Mouse (Mus musculus): ENCODE data around the gene Lemd1. TPM values are rescaled to one million over a fixed set of nuclear protein-coding genes. Genes with fewer than 3 reads are reported as not detected.
A peak's percentile ranks its signal among the peaks of the same experiment; 100 is the strongest.

The Lemd1 gene
- polyA plus RNA-seq, 1 experiment from 2014 or later: not detected

DNA sequence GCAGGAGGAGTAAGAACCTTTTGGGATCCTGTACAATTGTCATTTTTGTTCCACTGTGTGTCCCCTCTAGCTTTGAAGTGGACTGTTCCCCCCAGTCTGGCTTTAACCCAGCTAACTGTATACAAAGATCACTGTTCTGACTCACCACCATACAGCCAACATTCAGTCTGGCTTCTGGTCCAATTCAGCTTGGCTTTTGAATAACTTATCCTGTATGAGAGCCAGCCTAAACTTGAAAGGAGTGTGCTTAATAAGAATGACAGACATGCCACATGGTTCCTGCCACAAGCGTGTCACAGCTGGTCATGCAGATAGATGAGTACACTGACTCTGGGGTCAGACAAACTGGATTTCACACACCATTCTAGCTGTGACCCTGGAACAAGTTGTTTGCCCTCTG lies 95.5 kb downstream of the Lemd1 start:
- TF ChIP-seq CTCF (IDR thresholded peaks at IDR 0.05) (no peak), EP300 (IDR thresholded peaks at IDR 0.05) (no peak)
- H3K4me3 ChIP-seq (ENCODE audit: low read depth, low read length): no peak overlapping the region
- H3K4me1 ChIP-seq (ENCODE audit: insufficient read depth, low read depth, low read length): peaks cover 5% of the 10 kb centered on the region; the same call in 1 of the 2 replicates
- H3K36me3 ChIP-seq (ENCODE audit: insufficient read depth, low read length): no peaks in the 10 kb centered on the region
- H3K9ac ChIP-seq (replicated peaks; ENCODE audit: low read depth): no peak overlapping the region
- H3K27ac ChIP-seq (ENCODE audit: low read length): no peak overlapping the region
- 36% methylated on average over 1 of the region's 1 CpGs for WGBS
- DNase-seq (ENCODE audit: low spot score) (peak; percentile 73), ATAC-seq (peak; percentile 71)
- H3K9me3 ChIP-seq (ENCODE audit: low read length): no peaks in the 10 kb centered on the region
- H3K4me2 ChIP-seq (replicated peaks; ENCODE audit: low read depth, low read length): no peak overlapping the region
- no peaks in the 10 kb centered on the region for H3K27me3 ChIP-seq (replicated peaks; ENCODE audit: insufficient read depth, low read length)

DNA sequence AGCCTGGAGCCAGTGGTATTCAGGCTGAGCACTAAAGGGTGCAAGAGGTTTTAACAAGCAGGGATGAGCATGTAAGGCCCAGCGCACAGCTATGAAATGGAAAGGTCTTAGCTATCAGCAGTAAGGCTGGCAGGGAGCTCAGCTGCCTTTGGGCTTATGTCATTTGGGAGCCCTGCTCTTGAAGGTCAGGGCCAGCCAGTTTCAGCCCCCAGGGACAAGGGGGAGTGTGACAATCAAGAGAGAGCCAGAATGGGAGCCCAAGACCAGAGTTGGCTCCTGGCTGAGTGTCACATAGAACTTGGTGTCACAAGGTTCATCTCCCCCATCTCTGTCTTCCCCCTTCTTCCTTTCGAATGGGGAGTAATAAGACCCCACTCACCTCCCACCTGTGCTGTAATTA lies 96.2 kb downstream of the Lemd1 start:
- no peaks in the 10 kb centered on the region for H3K9me3 ChIP-seq (ENCODE audit: low read length)
- ATAC-seq: no peak
- H3K9ac ChIP-seq (replicated peaks; ENCODE audit: low read depth): no peak overlapping the region
- no peaks in the 10 kb centered on the region for H3K27me3 ChIP-seq (replicated peaks; ENCODE audit: insufficient read depth, low read length)
- no peak overlapping the region for H3K4me2 ChIP-seq (replicated peaks; ENCODE audit: low read depth, low read length)
- TF ChIP-seq CTCF (IDR thresholded peaks at IDR 0.05) (no peak), EP300 (IDR thresholded peaks at IDR 0.05) (no peak)
- no peak overlapping the region for H3K4me3 ChIP-seq (ENCODE audit: low read depth, low read length)
- no peak overlapping the region for H3K27ac ChIP-seq (ENCODE audit: low read length)
- 74% methylated on average over 2 of the region's 2 CpGs for WGBS
- DNase-seq (ENCODE audit: low spot score): no peak
- no peaks in the 10 kb centered on the region for H3K36me3 ChIP-seq (ENCODE audit: insufficient read depth, low read length)
- H3K4me1 ChIP-seq (ENCODE audit: insufficient read depth, low read depth, low read length): peaks cover 12% of the 10 kb centered on the region; the same call in 1 of the 2 replicates

DNA sequence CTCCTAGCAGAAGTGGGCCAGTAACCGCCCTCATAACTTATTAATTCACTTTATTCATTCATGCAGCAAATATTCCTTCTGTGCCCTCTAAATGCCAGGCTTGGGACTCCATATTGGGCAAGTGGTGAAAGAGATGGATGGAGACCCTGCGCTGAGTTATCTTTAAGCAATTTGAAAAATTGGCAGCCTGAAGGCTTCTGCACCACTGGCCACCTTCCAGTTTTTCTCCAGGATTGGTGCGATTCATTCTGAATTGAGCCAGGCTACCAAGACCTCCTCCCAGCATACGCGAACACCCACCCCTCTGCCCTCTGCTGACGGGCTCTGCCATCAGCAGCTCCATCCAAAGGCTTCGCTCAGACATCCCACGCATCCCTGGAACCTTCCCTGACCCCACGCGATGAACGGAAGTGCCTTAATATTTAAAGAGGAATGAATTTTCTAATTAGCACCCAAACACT lies 96.8 kb downstream of the Lemd1 start:
- WGBS: 33% methylated on average over 11 of the region's 11 CpGs
- no peak for ATAC-seq
- no peaks in the 10 kb centered on the region for H3K36me3 ChIP-seq (ENCODE audit: insufficient read depth, low read length)
- H3K9ac ChIP-seq (replicated peaks; ENCODE audit: low read depth): no peak overlapping the region
- no peak overlapping the region for H3K27ac ChIP-seq (ENCODE audit: low read length)
- H3K4me2 ChIP-seq (replicated peaks; ENCODE audit: low read depth, low read length): no peak overlapping the region
- peaks cover 15% of the 10 kb centered on the region; the same call in 1 of the 2 replicates for H3K4me1 ChIP-seq (ENCODE audit: insufficient read depth, low read depth, low read length)
- H3K9me3 ChIP-seq (ENCODE audit: low read length): no peaks in the 10 kb centered on the region
- H3K27me3 ChIP-seq (replicated peaks; ENCODE audit: insufficient read depth, low read length): no peaks in the 10 kb centered on the region
- DNase-seq (ENCODE audit: low spot score): peak; percentile 42
- H3K4me3 ChIP-seq (ENCODE audit: low read depth, low read length): no peak overlapping the region
- peak; percentile 58 for TF ChIP-seq CTCF (IDR thresholded peaks at IDR 0.05)
- no peak for TF ChIP-seq EP300 (IDR thresholded peaks at IDR 0.05)

DNA sequence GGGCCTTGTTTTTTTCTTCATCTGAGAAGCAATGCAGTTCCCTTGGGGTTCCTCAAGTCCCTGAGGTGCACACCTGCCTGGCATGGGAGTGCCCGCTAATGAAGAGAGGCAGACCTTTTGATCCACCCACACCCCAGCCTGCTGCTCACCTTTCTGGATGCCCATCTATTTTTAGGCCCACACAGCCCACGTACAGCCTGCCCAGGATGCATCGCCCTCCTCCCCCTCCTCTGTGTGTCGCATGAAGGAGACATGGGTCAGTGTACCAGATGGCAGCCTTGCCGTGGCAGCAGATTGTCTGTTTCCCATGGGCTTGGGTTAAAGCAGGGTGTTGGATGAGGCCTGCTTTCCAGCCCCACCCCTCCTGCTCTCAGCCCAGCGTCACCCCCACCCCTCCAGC lies 98.7 kb downstream of the Lemd1 start:
- Histone ChIP-seq H3K36me3 (ENCODE audit: insufficient read depth, low read length) (no peaks in the 10 kb centered on the region), H3K4me3 (ENCODE audit: low read depth, low read length) (no peak overlapping the region), H3K27me3 (replicated peaks; ENCODE audit: insufficient read depth, low read length) (no peaks in the 10 kb centered on the region), H3K4me2 (replicated peaks; ENCODE audit: low read depth, low read length) (no peak overlapping the region), H3K27ac (ENCODE audit: low read length) (no peak overlapping the region), H3K9ac (replicated peaks; ENCODE audit: low read depth) (no peak overlapping the region), H3K4me1 (ENCODE audit: insufficient read depth, low read depth, low read length) (peaks cover 15% of the 10 kb centered on the region; the same call in 1 of the 2 replicates), H3K9me3 (ENCODE audit: low read length) (no peaks in the 10 kb centered on the region)
- TF ChIP-seq EP300 (IDR thresholded peaks at IDR 0.05) (no peak), CTCF (IDR thresholded peaks at IDR 0.05) (no peak)
- ATAC-seq: no peak
- DNase-seq (ENCODE audit: low spot score): peak; percentile 10
- WGBS: 74% methylated on average over 6 of the region's 6 CpGs

DNA sequence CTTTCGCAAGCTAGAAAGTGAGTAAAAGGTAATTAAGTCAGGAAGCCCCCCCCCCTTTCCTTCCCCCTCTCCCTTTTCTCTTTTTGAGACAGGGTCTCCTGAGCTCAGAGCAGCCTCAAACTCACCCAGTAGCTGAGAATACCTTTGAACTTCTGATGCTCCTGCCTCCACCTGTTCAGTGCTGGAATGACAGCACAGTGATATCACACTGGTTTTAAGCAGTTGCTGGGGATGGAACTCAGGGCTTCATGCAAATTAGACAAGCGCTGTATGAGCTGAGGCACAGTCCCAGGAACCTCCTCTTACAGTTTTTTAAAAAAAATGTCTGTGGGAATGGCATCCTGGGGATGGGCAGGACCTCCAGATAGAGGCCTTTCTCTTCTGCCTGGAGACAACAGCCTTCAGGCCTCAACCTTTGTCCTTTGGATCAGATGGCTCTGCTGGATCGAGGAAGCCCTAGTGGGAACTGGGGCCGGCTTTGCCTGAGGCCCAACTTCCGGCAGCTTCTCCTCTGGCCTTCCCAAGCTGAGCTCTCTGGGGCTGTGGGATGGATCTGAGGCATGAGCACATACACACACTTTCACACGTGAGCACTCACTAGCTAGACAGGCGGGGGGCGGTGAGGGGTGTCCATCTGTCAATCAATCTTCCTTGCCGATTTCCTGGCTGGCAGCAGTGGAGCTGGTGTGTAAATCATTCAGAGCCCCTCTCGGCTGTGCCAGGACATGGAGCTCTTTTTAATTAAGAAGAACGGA lies 99.9 kb downstream of the Lemd1 start:
- H3K36me3 ChIP-seq (ENCODE audit: insufficient read depth, low read length): no peaks in the 10 kb centered on the region
- H3K4me3 ChIP-seq (ENCODE audit: low read depth, low read length): no peak overlapping the region
- H3K4me2 ChIP-seq (replicated peaks; ENCODE audit: low read depth, low read length): no peak overlapping the region
- no peak for DNase-seq (ENCODE audit: low spot score)
- no peak overlapping the region for H3K9ac ChIP-seq (replicated peaks; ENCODE audit: low read depth)
- 53% methylated on average over 11 of the region's 11 CpGs for WGBS
- H3K4me1 ChIP-seq (ENCODE audit: insufficient read depth, low read depth, low read length): peaks cover 20% of the 10 kb centered on the region; the same call in 1 of the 2 replicates
- peak overlapping the region; percentile 86; the same call in 1 of the 2 replicates for H3K27ac ChIP-seq (ENCODE audit: low read length)
- TF ChIP-seq CTCF (IDR thresholded peaks at IDR 0.05) (0 out of 2 replicates have a peak, but pooled peaks have one; percentile 18), EP300 (IDR thresholded peaks at IDR 0.05) (no peak)
- no peaks in the 10 kb centered on the region for H3K9me3 ChIP-seq (ENCODE audit: low read length)
- H3K27me3 ChIP-seq (replicated peaks; ENCODE audit: insufficient read depth, low read length): no peaks in the 10 kb centered on the region
- no peak for ATAC-seq

DNA sequence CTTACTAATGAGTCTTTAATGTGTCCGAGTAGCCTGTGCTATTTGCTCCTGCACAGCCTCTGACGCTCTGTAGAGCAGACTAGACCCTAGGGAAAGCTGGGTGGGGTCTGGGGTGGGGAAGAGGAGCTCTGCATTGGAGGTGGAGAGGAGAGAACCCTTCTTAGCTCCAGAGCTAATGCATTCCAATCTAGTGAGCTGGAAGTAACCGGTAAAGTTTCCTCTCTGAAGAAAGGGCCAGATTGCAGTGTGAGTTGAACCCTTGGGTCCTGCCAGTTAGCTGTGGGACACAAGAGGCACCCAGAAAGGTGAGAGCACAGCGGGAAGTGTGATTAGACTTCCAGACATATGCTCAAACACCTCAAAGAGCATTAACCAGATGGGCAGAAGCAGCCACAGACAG lies 100.5 kb downstream of the Lemd1 start:
- Histone ChIP-seq H3K4me1 (ENCODE audit: insufficient read depth, low read depth, low read length) (peaks cover 21% of the 10 kb centered on the region; the same call in 1 of the 2 replicates), H3K4me3 (ENCODE audit: low read depth, low read length) (no peak overlapping the region), H3K4me2 (replicated peaks; ENCODE audit: low read depth, low read length) (no peak overlapping the region), H3K27ac (ENCODE audit: low read length) (peak overlapping the region; percentile 86), H3K36me3 (ENCODE audit: insufficient read depth, low read length) (no peaks in the 10 kb centered on the region), H3K27me3 (replicated peaks; ENCODE audit: insufficient read depth, low read length) (no peaks in the 10 kb centered on the region), H3K9ac (replicated peaks; ENCODE audit: low read depth) (no peak overlapping the region), H3K9me3 (ENCODE audit: low read length) (no peaks in the 10 kb centered on the region)
- WGBS: 25% methylated on average over 4 of the region's 4 CpGs
- DNase-seq (ENCODE audit: low spot score) (no peak), ATAC-seq (no peak)
- no peak for TF ChIP-seq EP300 (IDR thresholded peaks at IDR 0.05)
- no peak for TF ChIP-seq CTCF (IDR thresholded peaks at IDR 0.05)

All from lung, postnatal 0 days (tissue).